Mouse (Mus musculus): Measurements from ENCODE around the gene Ric8a. TPM values are rescaled to one million over a fixed set of nuclear protein-coding genes. Genes with fewer than 3 reads are reported as not detected.
"Not testable (repeated sequence)": the region's sequence is repeated elsewhere in the genome, so short reads cannot be mapped to it uniquely, and the experiment has no call there.

Gene Ric8a
- total RNA-seq, 2 experiments from 2014 or later, result 76.8 to 83.7 TPM

- DNase-seq, result no peak
Observed at GRCm38 (mm10) chr7:140847755-140848580, 8.8 kb upstream of the Ric8a start, which contains the start of gene Odf3. Gene Odf3, plus strand, starts transcription at chr7:140847805.

GRCm38 (mm10) chr7:140848591-140848990, 8.2 kb upstream of the Ric8a start:
- DNase-seq, result no peak

GRCm38 (mm10) chr7:140851916-140852315, 4.8 kb upstream of the Ric8a start:
- no peak for DNase-seq

GRCm38 (mm10) chr7:140853386-140853785, 3.4 kb upstream of the Ric8a start:
- no peak for DNase-seq

- no peak for DNase-seq
Observed at GRCm38 (mm10) chr7:140854483-140854882, 2.3 kb upstream of the Ric8a start.

- DNase-seq, result no peak
Observed at GRCm38 (mm10) chr7:140855181-140855580, 1.6 kb upstream of the Ric8a start.

- peak; percentile 81 to 85 for DNase-seq
Observed at GRCm38 (mm10) chr7:140855860-140856784, 635 bp upstream of the Ric8a start, which contains the start of gene Gm45785. Gene Gm45785, minus strand, starts transcription at chr7:140856331.

GRCm38 (mm10) chr7:140857550-140858505, 1.1 kb downstream of the Ric8a start, which contains the start of gene Bet1l:
Gene Bet1l, minus strand, starts transcription at chr7:140857577.
- DNase-seq, result no peak

- no peak for DNase-seq
Observed at GRCm38 (mm10) chr7:140858746-140859145, 2.0 kb downstream of the Ric8a start.

GRCm38 (mm10) chr7:140859997-140860396, 3.2 kb downstream of the Ric8a start:
- no peak for DNase-seq

GRCm38 (mm10) chr7:140860728-140861127, 4.0 kb downstream of the Ric8a start:
- no peak for DNase-seq

GRCm38 (mm10) chr7:140864761-140865160, 8.0 kb downstream of the Ric8a start:
- no peak for DNase-seq

GRCm38 (mm10) chr7:140874224-140874623, 17.5 kb downstream of the Ric8a start:
- DNase-seq, result no peak

- DNase-seq, result no peak
Observed at GRCm38 (mm10) chr7:140877364-140877763, 20.6 kb downstream of the Ric8a start.

GRCm38 (mm10) chr7:140879355-140879754, 22.6 kb downstream of the Ric8a start:
- DNase-seq, result no peak

GRCm38 (mm10) chr7:140880419-140880818, 23.7 kb downstream of the Ric8a start:
- DNase-seq, result no peak

- no peak for DNase-seq
Observed at GRCm38 (mm10) chr7:140880865-140881515, 24.2 kb downstream of the Ric8a start.

- DNase-seq, result peak; percentile 93
Observed at GRCm38 (mm10) chr7:140881696-140882468, 25.1 kb downstream of the Ric8a start, which contains the start of the genes Psmd13 and Sirt3. Gene Psmd13, plus strand, starts transcription at chr7:140881968. Gene Sirt3, minus strand, starts transcription at chr7:140882309.

- no peak for DNase-seq
Observed at GRCm38 (mm10) chr7:140882469-140882803, 25.7 kb downstream of the Ric8a start.

- DNase-seq, result not testable (repeated sequence)
Observed at GRCm38 (mm10) chr7:140890636-140891035, 33.9 kb downstream of the Ric8a start.
